Mouse (Mus musculus): ENCODE measurements at regions not wholly inside any gene's neighbourhood (a gene's known extent, or its start where the extent isn't known, plus 50 kb on each side); places are given as distances from the start of the nearest gene placed in this dataset.
A peak's percentile ranks its signal among the peaks of the same experiment; 100 is the strongest.
"Not testable (repeated sequence)": the region's sequence is repeated elsewhere in the genome, so short reads cannot be mapped to it uniquely, and the experiment has no call there.

- DNase-seq (ENCODE audit: low spot score) (peak; percentile 77), ATAC-seq (replicated peaks; ENCODE audit: low FRiP score, low read depth) (peak; percentile 84)
- 41% methylated on average over 8 of the region's 8 CpGs for WGBS
- not testable (repeated sequence) for H3K4me1 ChIP-seq (replicated peaks; ENCODE audit: insufficient read depth, low read length); H3K9ac ChIP-seq (ENCODE audit: low read depth, low read length); H3K9me3 ChIP-seq (replicated peaks; ENCODE audit: low read length); H3K36me3 ChIP-seq (ENCODE audit: insufficient read depth, low read length); H3K4me2 ChIP-seq (ENCODE audit: low read length); H3K4me3 ChIP-seq (replicated peaks; ENCODE audit: low read depth, low read length); H3K27me3 ChIP-seq (ENCODE audit: insufficient read depth, low read length); H3K27ac ChIP-seq
- peak; percentile 81 for TF ChIP-seq CTCF (IDR thresholded peaks at IDR 0.05; ENCODE audit: low read depth)
Observed at GRCm38 (mm10) chr13:3406236-3407017, 131.4 kb upstream of the Gdi2 start.

GRCm38 (mm10) chr13:3410281-3410680 is 127.6 kb upstream of the Gdi2 start:
- H3K27ac ChIP-seq; H3K9ac ChIP-seq (ENCODE audit: low read depth, low read length); H3K9me3 ChIP-seq (replicated peaks; ENCODE audit: low read length); H3K4me1 ChIP-seq (replicated peaks; ENCODE audit: insufficient read depth, low read length); H3K36me3 ChIP-seq (ENCODE audit: insufficient read depth, low read length); H3K27me3 ChIP-seq (ENCODE audit: insufficient read depth, low read length); H3K4me3 ChIP-seq (replicated peaks; ENCODE audit: low read depth, low read length); H3K4me2 ChIP-seq (ENCODE audit: low read length); ATAC-seq (replicated peaks; ENCODE audit: low FRiP score, low read depth); DNase-seq (ENCODE audit: low spot score): not testable (repeated sequence)
- 61% methylated on average over 3 of the region's 3 CpGs for WGBS

DNA sequence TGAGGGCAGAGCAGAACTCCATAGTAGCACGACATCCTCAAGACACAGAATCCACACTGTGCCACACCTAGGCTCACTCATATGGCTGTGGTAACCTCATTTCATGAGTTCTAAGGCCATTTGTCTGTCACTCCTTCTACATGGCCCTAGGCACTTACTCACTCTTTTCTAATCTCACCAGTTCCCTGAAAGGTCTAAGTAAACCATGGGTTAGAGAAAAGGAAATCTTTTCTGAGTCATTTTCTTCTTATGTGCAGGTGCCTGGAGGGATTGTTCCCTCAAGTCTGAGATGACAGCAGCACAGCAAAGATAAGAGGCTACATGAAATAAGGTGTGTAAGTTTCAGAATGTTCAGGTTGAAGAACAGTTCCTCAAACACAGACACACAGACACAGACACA is 120.8 kb upstream of the Gdi2 start:
- Histone ChIP-seq H3K9ac (ENCODE audit: low read depth, low read length) (no peak overlapping the region), H3K27me3 (ENCODE audit: insufficient read depth, low read length) (no peaks in the 10 kb centered on the region), H3K4me1 (replicated peaks; ENCODE audit: insufficient read depth, low read length) (no peaks in the 10 kb centered on the region), H3K9me3 (replicated peaks; ENCODE audit: low read length) (no peaks in the 10 kb centered on the region), H3K36me3 (ENCODE audit: insufficient read depth, low read length) (no peaks in the 10 kb centered on the region), H3K4me3 (replicated peaks; ENCODE audit: low read depth, low read length) (no peak overlapping the region), H3K27ac (no peak overlapping the region), H3K4me2 (ENCODE audit: low read length) (no peak overlapping the region)
- DNase-seq (ENCODE audit: low spot score), result no peak
- no peak for ATAC-seq (replicated peaks; ENCODE audit: low FRiP score, low read depth)
- 76% methylated on average over 1 of the region's 1 CpGs for WGBS
- TF ChIP-seq CTCF (IDR thresholded peaks at IDR 0.05; ENCODE audit: low read depth), result no peak

- not testable (repeated sequence) for H3K27ac ChIP-seq; H3K27me3 ChIP-seq (ENCODE audit: insufficient read depth, low read length); H3K4me1 ChIP-seq (replicated peaks; ENCODE audit: insufficient read depth, low read length); H3K36me3 ChIP-seq (ENCODE audit: insufficient read depth, low read length); ATAC-seq (replicated peaks; ENCODE audit: low FRiP score, low read depth); DNase-seq (ENCODE audit: low spot score); H3K4me3 ChIP-seq (replicated peaks; ENCODE audit: low read depth, low read length); H3K4me2 ChIP-seq (ENCODE audit: low read length); H3K9ac ChIP-seq (ENCODE audit: low read depth, low read length); H3K9me3 ChIP-seq (replicated peaks; ENCODE audit: low read length)
- WGBS, result 87% methylated on average over 6 of the region's 6 CpGs
Observed at GRCm38 (mm10) chr13:3455374-3455773, 82.5 kb upstream of the Gdi2 start.

DNA sequence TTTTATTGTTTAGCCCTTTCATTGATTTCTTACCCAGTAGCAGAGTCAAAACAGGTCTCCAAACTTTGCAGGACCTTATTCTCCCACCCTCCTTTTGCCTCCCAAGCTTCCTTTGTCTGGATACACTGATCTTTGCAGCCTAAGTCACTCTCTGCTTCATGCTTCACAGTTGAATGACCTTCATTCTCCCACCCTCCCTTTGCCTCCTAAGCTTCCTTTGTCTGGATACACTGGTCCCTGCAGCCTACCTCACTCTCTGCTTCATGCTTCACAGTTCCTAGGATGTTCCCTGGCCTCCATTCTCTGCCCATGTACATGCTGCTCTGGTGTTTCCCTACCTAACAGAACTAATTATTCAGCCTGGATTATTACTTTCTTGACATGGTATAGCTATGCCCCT is 61.0 kb upstream of the Gdi2 start:
- H3K9me3 ChIP-seq (replicated peaks; ENCODE audit: low read length), result no peaks in the 10 kb centered on the region
- ATAC-seq (replicated peaks; ENCODE audit: low FRiP score, low read depth) (0 out of 2 replicates have a peak, but pooled peaks have one; percentile 41), DNase-seq (ENCODE audit: low spot score) (peak; percentile 15)
- no peak for TF ChIP-seq CTCF (IDR thresholded peaks at IDR 0.05; ENCODE audit: low read depth)
- no peak overlapping the region for H3K4me2 ChIP-seq (ENCODE audit: low read length)
- H3K9ac ChIP-seq (ENCODE audit: low read depth, low read length), result no peak overlapping the region
- no peak overlapping the region for H3K4me3 ChIP-seq (replicated peaks; ENCODE audit: low read depth, low read length)
- H3K27me3 ChIP-seq (ENCODE audit: insufficient read depth, low read length), result no peaks in the 10 kb centered on the region
- 0 out of 2 replicates have a peak, but pooled peaks cover 3% of the 10 kb centered on the region for H3K4me1 ChIP-seq (replicated peaks; ENCODE audit: insufficient read depth, low read length)
- no peak overlapping the region for H3K27ac ChIP-seq
- H3K36me3 ChIP-seq (ENCODE audit: insufficient read depth, low read length), result no peaks in the 10 kb centered on the region

GRCm38 (mm10) chr13:3477997-3478728 is 59.7 kb upstream of the Gdi2 start:
- under 1% methylated on average over 38 of the region's 45 CpGs for whole genome bisulfite sequencing
- no peaks in the 10 kb centered on the region for H3K36me3 ChIP-seq (ENCODE audit: insufficient read depth, low read length)
- no peak overlapping the region for H3K27ac ChIP-seq
- H3K4me1 ChIP-seq (replicated peaks; ENCODE audit: insufficient read depth, low read length), result 0 out of 2 replicates have a peak, but pooled peaks cover 3% of the 10 kb centered on the region
- H3K4me2 ChIP-seq (ENCODE audit: low read length), result peak overlapping the region; percentile 90
- H3K9me3 ChIP-seq (replicated peaks; ENCODE audit: low read length), result no peaks in the 10 kb centered on the region
- peak overlapping the region; percentile 62 for H3K9ac ChIP-seq (ENCODE audit: low read depth, low read length)
- ATAC-seq (replicated peaks; ENCODE audit: low FRiP score, low read depth) (peak; percentile 95), DNase-seq (ENCODE audit: low spot score) (peak; percentile 80)
- no peaks in the 10 kb centered on the region for H3K27me3 ChIP-seq (ENCODE audit: insufficient read depth, low read length)
- TF ChIP-seq CTCF (IDR thresholded peaks at IDR 0.05; ENCODE audit: low read depth), result no peak
- H3K4me3 ChIP-seq (replicated peaks; ENCODE audit: low read depth, low read length), result peak overlapping the region; percentile 61
